Mouse (Mus musculus): ENCODE measurements around the gene Usp19.

DNA sequence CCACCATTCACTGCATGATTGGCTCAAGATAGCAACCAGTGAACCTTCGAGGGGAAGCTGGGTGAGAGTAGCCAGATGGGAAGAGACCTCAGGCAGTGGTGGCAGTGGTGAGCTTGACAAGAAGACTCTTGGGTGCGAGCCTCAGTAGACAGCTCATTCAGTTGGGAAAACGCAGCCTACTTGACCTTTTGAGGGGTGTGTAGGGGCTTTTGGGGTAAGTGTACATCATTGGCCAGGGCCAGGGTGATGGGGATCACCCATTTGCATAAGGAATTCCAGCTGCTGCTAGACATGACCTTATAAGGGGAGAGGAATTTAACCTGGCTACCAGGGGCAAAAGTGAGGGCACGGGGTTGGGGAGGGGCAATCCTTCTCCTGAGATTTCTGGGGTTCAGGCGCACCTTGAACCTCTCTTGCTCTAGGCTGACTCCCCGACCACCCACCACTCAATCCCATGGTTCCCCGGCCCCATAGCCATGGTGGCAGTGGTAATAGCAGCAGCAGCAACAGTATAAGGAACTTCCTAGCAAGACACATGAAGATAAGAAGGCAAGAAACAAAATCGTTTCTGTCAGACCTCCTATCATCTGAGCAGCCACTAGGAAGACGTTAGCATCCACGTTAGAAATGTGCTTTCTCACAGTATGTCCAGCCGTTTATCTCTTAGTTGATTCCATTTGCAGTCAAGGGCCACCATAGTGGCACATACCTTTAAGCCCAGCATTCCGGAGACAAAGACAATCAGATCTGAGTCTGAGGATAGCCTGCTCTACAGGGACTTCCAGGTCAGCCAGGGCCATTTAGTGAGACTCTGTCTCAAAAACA lies 34.4 kb upstream of the Usp19 start:
- no peak for TF ChIP-seq CTCF (IDR thresholded peaks at IDR 0.05; ENCODE audit: low read depth, low read length)
- TF ChIP-seq POLR2A (IDR thresholded peaks at IDR 0.05; ENCODE audit: borderline replicate concordance, low read depth, low read length), result no peak
